Mouse (Mus musculus) gastrocnemius, adult 2 months (tissue): ENCODE results near the gene Dnajc17. TPM values are rescaled to one million over a fixed set of nuclear protein-coding genes. Genes with fewer than 3 reads are reported as not detected.

Source experiments
- DNase-seq: peaks from one replicate; pipeline ENCODE4 v3.0.0; 2022
- H3K27ac ChIP-seq: fragments of 200-600 bp; 2 replicates; pipeline ENCODE4 v1.8.1; 2022; ENCODE audit warnings: mild to moderate bottlenecking
- H3K4me3 ChIP-seq: fragments of 200-600 bp; 2 replicates; pipeline ENCODE4 v1.8.1; 2022; ENCODE audit warnings: mild to moderate bottlenecking, moderate library complexity
- CTCF ChIP-seq: fragments of 200-600 bp; IDR thresholded peaks from 2 replicates; pipeline ENCODE4 v1.8.1; 2022; ENCODE audit warnings: antibody characterized with exemption, mild to moderate bottlenecking, moderate library complexity
- intact Hi-C: fragments of 180-260 bp; cut with DNase I; formaldehyde crosslinking; loops from one replicate; pipeline ENCODE4 v1.15.1; 2025
- total RNA-seq, 2 experiments: library from RNA; stranded (reverse); gene quantifications; 2 replicates each; pipeline ENCODE4 v1.2.3; 2021

Dnajc17 gene
- total RNA-seq, 2 experiments from 2014 or later, result 6.6 to 8.6 TPM

DNA sequence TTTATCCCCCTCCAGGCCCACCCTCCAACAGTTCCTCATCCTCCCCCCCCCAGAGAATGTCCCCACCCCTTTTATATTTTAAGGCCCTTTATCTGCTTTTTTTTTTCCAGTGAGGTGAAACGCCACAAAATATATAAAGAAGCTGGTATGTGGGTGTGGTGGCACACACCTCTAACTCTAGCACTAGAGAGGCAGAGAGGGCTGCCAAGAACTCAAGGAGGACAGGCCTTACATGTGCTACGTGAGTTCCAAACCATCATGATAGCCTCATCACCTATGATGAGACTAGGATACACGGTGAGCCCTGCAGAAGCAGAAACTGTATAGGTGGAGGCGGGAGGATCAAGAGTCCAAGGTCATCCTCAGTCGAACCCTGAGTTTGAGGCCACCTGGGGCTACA is 17.6 kb downstream of the Dnajc17 start:
- Histone ChIP-seq H3K4me3 (no peak overlapping the region), H3K27ac (no peak overlapping the region)
- no peak for TF ChIP-seq CTCF
- intact Hi-C loops, result no loop called here
- DNase-seq, result no peak

DNA sequence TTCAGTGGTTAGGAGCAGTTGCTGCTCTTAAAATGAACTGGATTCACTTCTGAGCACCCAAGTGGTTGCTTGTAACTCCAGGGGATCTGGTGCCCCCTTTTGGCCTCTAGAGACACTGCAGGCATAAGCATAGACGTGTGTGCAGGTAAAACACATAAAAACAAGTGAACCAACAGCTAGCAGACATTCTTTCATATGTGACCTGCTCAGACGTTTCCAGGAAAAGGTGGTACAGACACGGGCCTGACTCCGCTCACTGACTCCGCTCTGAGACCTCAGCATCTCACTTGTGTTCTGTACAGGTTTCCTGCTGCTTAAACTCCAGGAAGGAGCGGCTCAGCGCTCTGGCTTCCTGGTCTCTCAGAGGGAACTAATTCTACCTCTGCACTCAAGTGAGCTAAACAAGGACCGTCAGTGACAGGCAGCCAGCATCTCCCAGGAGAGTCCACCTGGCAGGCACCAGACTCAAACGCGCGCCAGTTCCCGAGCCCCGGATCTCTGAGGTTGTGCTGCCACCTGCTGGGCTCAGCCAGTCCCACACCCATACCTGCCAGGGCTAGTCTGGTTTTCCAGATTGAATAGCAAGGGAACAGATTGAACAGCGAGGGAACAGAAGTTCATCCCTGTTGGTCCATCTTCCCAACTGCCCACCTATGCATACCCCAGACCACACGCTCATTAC is 19.4 kb downstream of the Dnajc17 start:
- Histone ChIP-seq H3K27ac (peak overlapping the region; percentile 32; the same call in 1 of the 2 replicates), H3K4me3 (peak overlapping the region; percentile 67)
- DNase-seq, result peak; percentile 92
- intact Hi-C loops, result loop anchor here (1.0 to 10.0 kb wide), 3 partner anchors 20 to 444 kb away; partner anchors contain the start of gene Inafm2
- peak; percentile 74 for TF ChIP-seq CTCF

DNA sequence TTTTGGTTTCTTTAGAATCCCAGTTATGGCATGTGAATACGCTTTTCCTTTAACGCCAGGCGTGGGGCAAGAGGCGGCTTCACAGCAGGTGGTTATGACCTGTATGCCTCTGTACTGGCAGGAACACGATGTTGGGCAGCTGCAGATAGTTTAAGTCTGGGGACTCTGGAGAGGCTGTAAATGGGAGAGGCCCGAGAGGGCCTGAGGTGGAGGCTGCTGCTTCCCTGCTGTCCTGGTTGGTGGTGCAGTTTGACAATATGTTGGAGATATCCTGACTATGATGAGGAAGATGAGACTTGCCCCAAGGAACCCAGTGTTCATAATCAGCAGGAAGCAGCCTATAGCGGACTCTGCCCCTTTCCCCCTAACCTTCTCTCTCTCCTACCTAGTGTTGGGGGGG is 25.7 kb downstream of the Dnajc17 start:
- TF ChIP-seq CTCF, result no peak
- intact Hi-C loops, result loop anchor here (10.0 kb wide), 1 partner anchor 438 kb away; the partner anchor contains the start of gene Inafm2
- no peak for DNase-seq
- H3K4me3 ChIP-seq, result no peak overlapping the region
- H3K27ac ChIP-seq, result no peak overlapping the region

DNA sequence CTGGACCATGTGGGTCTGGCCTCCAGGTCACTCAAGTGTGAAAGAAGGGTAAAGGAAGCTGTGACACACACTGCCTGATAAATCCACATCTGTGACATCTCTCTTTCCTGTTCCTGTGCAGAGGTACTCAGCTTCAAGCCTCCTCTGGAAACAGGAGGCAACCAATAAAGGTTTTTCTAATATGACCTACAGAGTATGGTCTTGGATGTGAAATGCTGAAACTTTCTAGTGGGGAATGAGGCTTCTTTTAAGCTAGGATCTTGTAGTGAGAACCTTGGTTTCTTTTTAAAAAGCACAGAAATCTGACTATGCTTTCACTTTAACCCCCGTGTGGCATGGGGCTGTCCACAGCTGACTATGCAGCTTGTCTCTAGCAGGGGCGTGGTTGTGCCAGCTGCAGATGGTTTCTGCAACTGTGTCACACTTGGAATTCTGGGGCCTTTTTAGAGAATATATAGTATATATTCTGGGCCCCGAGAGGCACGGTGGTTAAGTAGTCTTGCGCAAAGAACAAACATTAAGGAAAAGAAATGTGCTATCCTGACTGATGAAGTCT is 31.1 kb downstream of the Dnajc17 start:
- intact Hi-C loops, result no loop called here
- no peak for TF ChIP-seq CTCF
- Histone ChIP-seq H3K27ac (no peak overlapping the region), H3K4me3 (no peak overlapping the region)
- no peak for DNase-seq

DNA sequence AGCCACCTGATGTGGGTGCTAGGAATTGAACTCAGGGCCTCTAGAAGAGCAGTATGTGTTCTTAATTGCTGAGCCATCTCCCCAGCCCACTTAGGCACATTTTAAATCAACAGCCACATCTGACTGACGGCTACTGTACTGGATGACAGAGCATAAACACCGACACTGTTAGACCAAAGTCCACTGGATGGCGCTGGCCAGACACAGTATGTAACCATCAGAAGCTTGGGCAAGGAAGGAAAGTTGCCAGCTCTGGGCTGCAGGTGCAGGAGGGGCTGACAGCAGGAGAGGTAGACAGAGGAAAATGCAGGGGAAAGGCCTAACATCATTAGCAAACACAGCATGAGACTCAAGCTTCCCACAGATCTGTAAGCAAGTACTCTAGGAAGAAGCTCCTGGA is 31.8 kb downstream of the Dnajc17 start:
- no peak overlapping the region for H3K4me3 ChIP-seq
- no peak for DNase-seq
- intact Hi-C loops, result no loop called here
- H3K27ac ChIP-seq, result no peak overlapping the region
- TF ChIP-seq CTCF, result no peak

DNA sequence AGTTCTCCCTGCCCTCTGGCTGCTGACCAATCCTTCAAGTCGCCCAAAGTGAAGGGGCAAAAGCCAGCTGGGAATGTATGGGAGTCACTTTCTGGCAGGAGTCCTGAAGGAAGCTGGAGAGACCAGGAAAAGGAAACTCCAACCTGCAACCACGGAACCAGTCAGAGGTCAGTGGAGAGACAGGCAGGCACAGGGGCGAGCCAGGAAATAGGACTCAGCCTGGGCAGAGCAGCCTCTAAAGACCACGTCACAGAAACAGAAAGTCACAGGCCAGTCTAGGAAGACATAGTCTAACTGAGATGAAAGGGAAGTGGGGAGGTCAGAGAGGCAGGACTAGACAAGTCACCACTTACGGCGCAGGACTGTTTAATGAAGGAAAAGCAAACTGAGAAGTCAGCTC is 33.0 kb downstream of the Dnajc17 start:
- DNase-seq, result no peak
- intact Hi-C loops, result no loop called here
- no peak overlapping the region for H3K4me3 ChIP-seq
- no peak for TF ChIP-seq CTCF
- H3K27ac ChIP-seq, result no peak overlapping the region

DNA sequence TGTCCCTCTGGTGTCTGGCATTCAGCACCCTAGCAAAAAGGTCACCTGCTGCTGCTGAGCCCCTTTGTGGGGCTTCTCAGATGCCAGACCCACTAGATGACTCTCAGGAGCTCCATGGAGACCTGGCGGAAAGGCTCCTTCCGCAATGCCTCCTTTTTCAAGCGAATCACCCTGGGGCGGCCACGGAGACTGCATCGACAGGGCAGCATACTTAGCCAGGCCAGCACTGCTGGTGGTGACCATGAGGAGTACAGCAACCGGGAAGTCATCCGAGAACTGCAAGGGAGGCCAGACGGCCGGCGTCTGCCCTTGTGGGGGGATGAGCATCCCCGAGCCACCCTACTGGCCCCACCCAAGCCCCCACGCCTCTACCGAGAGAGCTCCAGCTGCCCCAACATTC is 33.7 kb downstream of the Dnajc17 start:
- intact Hi-C loops, result no loop called here
- Histone ChIP-seq H3K27ac (no peak overlapping the region), H3K4me3 (no peak overlapping the region)
- DNase-seq, result no peak
- no peak for TF ChIP-seq CTCF

DNA sequence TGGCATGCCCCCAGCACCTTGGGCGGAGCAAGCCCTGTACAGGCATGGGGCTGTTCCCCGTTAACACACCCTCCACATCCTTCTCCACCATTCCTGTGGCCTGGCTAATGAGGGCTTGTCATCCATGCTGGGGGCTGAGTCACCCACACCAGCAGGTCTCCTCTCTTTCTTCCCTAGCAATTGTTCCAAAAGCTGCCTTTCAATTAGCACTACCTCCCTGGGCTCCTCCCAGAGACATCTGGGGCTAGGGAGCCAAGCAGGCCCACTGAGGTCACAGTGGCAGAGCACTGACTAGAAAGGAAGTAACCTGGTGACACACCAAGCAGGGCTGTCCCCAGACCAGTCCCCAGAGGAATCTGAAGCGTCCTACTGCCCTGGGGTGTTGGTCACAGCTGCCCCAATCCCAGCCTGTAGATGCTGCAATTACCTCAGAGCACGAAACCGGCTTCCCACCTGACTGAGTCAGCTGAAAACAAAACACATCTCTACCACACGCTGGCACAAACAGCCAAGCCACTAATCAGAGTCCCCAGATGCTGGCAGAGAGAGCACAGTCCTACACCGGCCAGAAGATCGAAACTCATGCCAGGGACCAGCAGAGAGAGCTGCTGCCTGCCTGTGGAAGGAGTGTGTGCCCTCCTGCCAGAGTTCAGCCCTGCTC is 34.5 kb downstream of the Dnajc17 start, which contains the start of gene Gm14137:
Gm14137 (plus strand) TSS at position 519 of the 661 bp plus-strand sequence.
- H3K27ac ChIP-seq, result no peak within 1 kb of the TSS

DNA sequence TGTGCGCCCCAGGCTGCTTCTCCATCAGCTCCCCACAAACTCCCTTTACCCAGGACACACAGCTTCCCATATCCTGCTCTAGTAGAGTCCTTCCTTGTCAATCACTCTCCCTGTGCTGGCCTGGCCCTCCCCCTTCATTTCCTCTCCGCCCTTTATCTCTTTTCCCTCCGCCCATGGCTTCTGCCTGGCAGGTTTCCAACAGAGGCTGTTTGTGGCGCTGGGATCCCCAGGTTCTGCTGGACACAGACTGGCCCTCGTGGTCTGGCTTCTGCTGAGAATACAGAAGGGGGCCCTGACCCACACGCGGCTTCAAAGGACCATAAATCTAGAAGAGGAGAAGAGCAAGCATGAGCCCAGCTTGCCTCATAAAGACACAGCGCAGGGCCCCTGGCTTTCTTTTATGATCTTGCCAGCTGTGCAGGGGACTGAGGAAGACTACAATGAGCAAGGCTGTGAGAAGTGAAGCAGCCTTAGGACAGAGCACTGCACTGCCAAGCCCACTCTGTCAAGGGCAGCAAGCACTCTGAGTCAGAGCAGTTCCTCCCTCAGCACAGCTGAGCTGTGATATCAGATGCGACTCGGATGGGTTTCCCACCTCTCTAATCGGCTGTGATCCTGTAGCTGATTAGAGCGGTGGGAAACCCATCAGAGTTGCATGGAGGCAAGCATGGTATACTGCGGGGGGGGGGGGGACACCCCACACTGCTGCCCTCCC is 35.6 kb downstream of the Dnajc17 start:
- intact Hi-C loops, result no loop called here
- Histone ChIP-seq H3K27ac (no peak overlapping the region), H3K4me3 (no peak overlapping the region)
- peak; percentile 44 for DNase-seq
- no peak for TF ChIP-seq CTCF

More for the DNA sequence above, 34.5 kb downstream of the Dnajc17 start, which contains the start of gene Gm14137:
- intact Hi-C loops, result no loop called here
- H3K4me3 ChIP-seq, result no peak within 1 kb of the TSS
- TF ChIP-seq CTCF, result no peak
- no peak for DNase-seq

DNA sequence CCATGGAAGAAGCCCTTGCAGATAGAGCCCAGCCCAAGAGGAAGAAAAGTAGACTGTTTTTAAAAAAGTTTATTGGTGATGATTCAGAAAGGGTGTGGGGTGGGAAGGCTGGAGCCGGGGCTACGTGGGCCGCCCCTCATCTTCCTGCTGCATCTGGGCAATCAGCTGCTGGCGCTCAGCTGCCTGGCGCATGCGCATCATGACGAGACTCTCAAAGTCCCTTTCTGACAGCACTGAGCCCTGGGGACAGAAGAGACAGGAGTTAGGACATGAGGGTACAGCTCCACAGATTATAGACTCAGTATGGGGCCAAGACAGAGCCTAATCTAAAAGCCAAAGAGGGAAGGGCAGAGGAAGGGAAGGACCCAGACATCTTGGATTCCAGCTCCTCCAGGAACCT is 36.1 kb downstream of the Dnajc17 start:
- no peak for TF ChIP-seq CTCF
- Histone ChIP-seq H3K4me3 (no peak overlapping the region), H3K27ac (no peak overlapping the region)
- intact Hi-C loops, result no loop called here
- no peak for DNase-seq

DNA sequence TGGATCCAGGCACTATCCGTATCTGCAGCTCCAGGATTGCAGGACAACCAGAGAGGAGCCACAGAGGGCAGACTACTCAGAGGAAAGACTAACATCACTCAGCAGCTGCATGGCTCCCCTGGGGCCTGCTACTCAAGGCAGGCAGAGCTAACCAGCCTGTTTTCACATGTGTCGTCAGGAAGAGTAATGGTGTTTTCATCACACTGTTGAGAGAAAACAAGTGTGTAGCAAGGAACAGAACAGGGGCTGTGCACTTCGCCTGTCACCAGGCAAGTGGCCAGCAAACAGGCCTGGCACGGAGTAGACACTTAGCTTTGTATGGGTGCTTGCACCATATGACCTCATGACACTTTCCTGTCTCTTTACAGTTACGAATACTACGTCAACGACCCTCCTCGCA is 37.0 kb downstream of the Dnajc17 start:
- no peak overlapping the region for H3K27ac ChIP-seq
- TF ChIP-seq CTCF, result no peak
- H3K4me3 ChIP-seq, result no peak overlapping the region
- intact Hi-C loops, result no loop called here
- DNase-seq, result no peak

DNA sequence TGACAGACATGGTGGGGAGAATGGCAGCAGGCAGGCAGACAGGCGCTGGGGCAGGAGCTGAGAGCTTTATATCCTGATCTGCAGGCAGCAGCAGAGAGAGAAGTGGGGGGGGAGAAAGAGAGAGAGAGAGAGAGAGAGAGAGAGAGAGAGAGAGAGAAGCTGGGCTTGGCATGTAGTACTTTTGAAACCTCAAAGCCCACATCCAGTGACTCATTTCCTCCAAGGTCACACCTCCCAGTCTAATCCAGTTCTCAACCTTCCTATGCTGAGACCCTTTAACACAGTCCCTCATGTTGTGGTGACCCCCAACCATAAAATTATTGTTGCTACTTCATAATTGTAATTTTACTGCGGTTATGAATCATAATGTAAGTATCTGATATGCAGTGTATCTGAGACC is 38.3 kb downstream of the Dnajc17 start:
- H3K4me3 ChIP-seq, result no peak overlapping the region
- DNase-seq, result no peak
- intact Hi-C loops, result no loop called here
- H3K27ac ChIP-seq, result no peak overlapping the region
- no peak for TF ChIP-seq CTCF

DNA sequence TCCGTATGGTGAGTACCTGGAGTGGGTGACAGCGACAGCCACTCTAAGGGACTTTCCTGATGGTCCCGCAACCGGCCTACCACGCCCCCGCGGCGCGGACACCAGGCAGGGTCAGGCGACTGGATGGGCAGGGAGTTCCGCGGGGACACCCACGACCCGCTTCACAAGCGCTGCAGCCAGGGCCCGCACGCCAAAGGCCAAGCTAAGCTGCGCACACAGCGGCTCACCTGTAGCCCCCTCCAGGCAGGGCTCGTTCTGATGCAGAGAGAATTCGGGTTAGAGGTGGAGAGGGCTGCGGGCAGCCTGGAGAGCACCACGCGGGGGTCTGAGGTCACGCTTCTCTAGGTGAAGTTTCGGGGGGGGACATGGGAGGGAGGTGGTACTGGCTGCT is 40.7 kb downstream of the Dnajc17 start:
- DNase-seq, result no peak
- Histone ChIP-seq H3K4me3 (peak overlapping the region; percentile 85), H3K27ac (peak overlapping the region; percentile 24)
- intact Hi-C loops, result no loop called here
- TF ChIP-seq CTCF, result no peak
